Mouse (Mus musculus): ENCODE measurements around the gene Per2. TPM values are rescaled to one million over a fixed set of nuclear protein-coding genes. Genes with fewer than 3 reads are reported as not detected.

Per2 gene
- total RNA-seq, 1 experiment from 2014 or later, result 6.7 TPM

GRCm38 (mm10) chr1:91464436-91464835, 5.3 kb upstream of the Per2 start:
- no peak for ATAC-seq (replicated peaks in 1 of 2; ENCODE audit: insufficient read depth in 1 of 2, low FRiP score in 2 of 2, low TSS enrichment in 1 of 2, low read depth in 1 of 2, poor library complexity in 2 of 2, severe bottlenecking in 2 of 2)

- ATAC-seq (replicated peaks in 1 of 2; ENCODE audit: insufficient read depth in 1 of 2, low FRiP score in 2 of 2, low TSS enrichment in 1 of 2, low read depth in 1 of 2, poor library complexity in 2 of 2, severe bottlenecking in 2 of 2), result no peak
These were observed 4.3 kb upstream of the Per2 start for GRCm38 (mm10) chr1:91463336-91463995.

GRCm38 (mm10) chr1:91460564-91460963, 1.4 kb upstream of the Per2 start:
- ATAC-seq (replicated peaks in 1 of 2; ENCODE audit: insufficient read depth in 1 of 2, low FRiP score in 2 of 2, low TSS enrichment in 1 of 2, low read depth in 1 of 2, poor library complexity in 2 of 2, severe bottlenecking in 2 of 2), result no peak

GRCm38 (mm10) chr1:91460069-91460468, 945 bp upstream of the Per2 start:
- ATAC-seq (replicated peaks in 1 of 2; ENCODE audit: insufficient read depth in 1 of 2, low FRiP score in 2 of 2, low TSS enrichment in 1 of 2, low read depth in 1 of 2, poor library complexity in 2 of 2, severe bottlenecking in 2 of 2), result no peak

GRCm38 (mm10) chr1:91458223-91458861, 782 bp downstream of the Per2 start:
- ATAC-seq (replicated peaks in 1 of 2; ENCODE audit: insufficient read depth in 1 of 2, low FRiP score in 2 of 2, low TSS enrichment in 1 of 2, low read depth in 1 of 2, poor library complexity in 2 of 2, severe bottlenecking in 2 of 2), result peak in 1 of 2 experiments; percentile 13; a peak in 1 of 4 replicates

- no peak for ATAC-seq (replicated peaks in 1 of 2; ENCODE audit: insufficient read depth in 1 of 2, low FRiP score in 2 of 2, low TSS enrichment in 1 of 2, low read depth in 1 of 2, poor library complexity in 2 of 2, severe bottlenecking in 2 of 2)
These were observed 1.4 kb downstream of the Per2 start for GRCm38 (mm10) chr1:91457698-91458097.

- no peak for ATAC-seq (replicated peaks in 1 of 2; ENCODE audit: insufficient read depth in 1 of 2, low FRiP score in 2 of 2, low TSS enrichment in 1 of 2, low read depth in 1 of 2, poor library complexity in 2 of 2, severe bottlenecking in 2 of 2)
These were observed 2.0 kb downstream of the Per2 start for GRCm38 (mm10) chr1:91457116-91457515.

- peak; percentile 22 to 46 for ATAC-seq (replicated peaks in 1 of 2; ENCODE audit: insufficient read depth in 1 of 2, low FRiP score in 2 of 2, low TSS enrichment in 1 of 2, low read depth in 1 of 2, poor library complexity in 2 of 2, severe bottlenecking in 2 of 2)
These were observed 2.8 kb downstream of the Per2 start for GRCm38 (mm10) chr1:91456301-91456801.

GRCm38 (mm10) chr1:91455661-91456161, 3.4 kb downstream of the Per2 start:
- ATAC-seq (replicated peaks in 1 of 2; ENCODE audit: insufficient read depth in 1 of 2, low FRiP score in 2 of 2, low TSS enrichment in 1 of 2, low read depth in 1 of 2, poor library complexity in 2 of 2, severe bottlenecking in 2 of 2), result no peak

GRCm38 (mm10) chr1:91454927-91455326, 4.2 kb downstream of the Per2 start:
- no peak for ATAC-seq (replicated peaks in 1 of 2; ENCODE audit: insufficient read depth in 1 of 2, low FRiP score in 2 of 2, low TSS enrichment in 1 of 2, low read depth in 1 of 2, poor library complexity in 2 of 2, severe bottlenecking in 2 of 2)

- ATAC-seq (replicated peaks in 1 of 2; ENCODE audit: insufficient read depth in 1 of 2, low FRiP score in 2 of 2, low TSS enrichment in 1 of 2, low read depth in 1 of 2, poor library complexity in 2 of 2, severe bottlenecking in 2 of 2), result no peak
These were observed 4.8 kb downstream of the Per2 start for GRCm38 (mm10) chr1:91454366-91454765.

GRCm38 (mm10) chr1:91453932-91454331, 5.2 kb downstream of the Per2 start:
- no peak for ATAC-seq (replicated peaks in 1 of 2; ENCODE audit: insufficient read depth in 1 of 2, low FRiP score in 2 of 2, low TSS enrichment in 1 of 2, low read depth in 1 of 2, poor library complexity in 2 of 2, severe bottlenecking in 2 of 2)

GRCm38 (mm10) chr1:91451547-91452084, 7.5 kb downstream of the Per2 start:
- ATAC-seq (replicated peaks in 1 of 2; ENCODE audit: insufficient read depth in 1 of 2, low FRiP score in 2 of 2, low TSS enrichment in 1 of 2, low read depth in 1 of 2, poor library complexity in 2 of 2, severe bottlenecking in 2 of 2), result peak; percentile 15 to 52; a peak in 3 of 4 replicates

- no peak for ATAC-seq (replicated peaks in 1 of 2; ENCODE audit: insufficient read depth in 1 of 2, low FRiP score in 2 of 2, low TSS enrichment in 1 of 2, low read depth in 1 of 2, poor library complexity in 2 of 2, severe bottlenecking in 2 of 2)
These were observed 8.3 kb downstream of the Per2 start for GRCm38 (mm10) chr1:91450851-91451250.

GRCm38 (mm10) chr1:91448688-91449087, 10.4 kb downstream of the Per2 start:
- ATAC-seq (replicated peaks in 1 of 2; ENCODE audit: insufficient read depth in 1 of 2, low FRiP score in 2 of 2, low TSS enrichment in 1 of 2, low read depth in 1 of 2, poor library complexity in 2 of 2, severe bottlenecking in 2 of 2), result no peak

- ATAC-seq (replicated peaks in 1 of 2; ENCODE audit: insufficient read depth in 1 of 2, low FRiP score in 2 of 2, low TSS enrichment in 1 of 2, low read depth in 1 of 2, poor library complexity in 2 of 2, severe bottlenecking in 2 of 2), result no peak
These were observed 12.6 kb downstream of the Per2 start for GRCm38 (mm10) chr1:91446511-91446910.

GRCm38 (mm10) chr1:91446060-91446459, 13.1 kb downstream of the Per2 start:
- no peak for ATAC-seq (replicated peaks in 1 of 2; ENCODE audit: insufficient read depth in 1 of 2, low FRiP score in 2 of 2, low TSS enrichment in 1 of 2, low read depth in 1 of 2, poor library complexity in 2 of 2, severe bottlenecking in 2 of 2)

All from hematopoietic stem cell, adult 5-6 weeks (primary cell).